Comparison of ENCODE assay signal across 20 mouse cellular contexts in the genomic region with DNA sequence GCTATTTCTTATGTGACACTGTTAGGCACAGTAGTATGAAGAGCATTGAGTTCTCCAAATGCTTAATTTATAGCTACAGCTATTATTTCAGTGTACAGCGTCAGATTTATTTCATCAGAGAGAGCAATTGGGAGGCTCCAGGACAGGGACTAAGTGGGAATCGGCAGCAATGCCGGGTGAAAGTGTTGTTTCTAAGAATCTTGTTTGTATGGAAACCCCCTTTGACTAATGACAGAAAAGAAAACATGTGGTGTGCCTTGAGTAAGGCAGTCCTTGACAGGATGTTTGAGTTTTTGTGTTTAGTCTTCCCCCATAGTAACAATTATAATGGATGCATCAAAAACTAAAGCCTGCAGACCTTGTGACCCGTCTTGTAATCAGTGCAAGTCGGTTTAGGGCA.
"Had no signal": no experiment of that assay in that cellular context is flagged by ENCODE, and none has a peak within 500 bp of the region (broad histone marks: within the 10 kb centered on the region; RNA-seq: fewer than 3 reads in every experiment).

No protein-coding gene starts in this region.

- H3K27me3 ChIP-seq: limb, embryonic 12.5 days; limb, embryonic 15.5 days; midbrain, embryonic 13.5 days; neural tube, embryonic 13.5 days had no signal

- H3K4me3 ChIP-seq: layer of hippocampus, adult 2 months; limb, embryonic 12.5 days; limb, embryonic 15.5 days; megakaryocyte, embryonic 14.5 days; midbrain, embryonic 10.5 days; midbrain, embryonic 13.5 days; myocyte; neural tube, embryonic 13.5 days had no signal

- H3K9ac ChIP-seq: limb, embryonic 12.5 days; limb, embryonic 15.5 days; liver, embryonic 14.5 days; liver, postnatal 0 days; midbrain, embryonic 13.5 days; neural tube, embryonic 13.5 days had no signal

- H3K27ac ChIP-seq: layer of hippocampus, adult 2 months; limb, embryonic 12.5 days; limb, embryonic 15.5 days; liver, embryonic 14.5 days; midbrain, embryonic 10.5 days; midbrain, embryonic 13.5 days; neural tube, embryonic 13.5 days had no signal

- H3K36me3 ChIP-seq: limb, embryonic 12.5 days; limb, embryonic 15.5 days; midbrain, embryonic 10.5 days; midbrain, embryonic 13.5 days; neural tube, embryonic 13.5 days had no signal

- H3K4me1 ChIP-seq: megakaryocyte, embryonic 14.5 days; midbrain, embryonic 10.5 days; midbrain, embryonic 13.5 days had no signal

- H3K9me3 ChIP-seq: limb, embryonic 12.5 days; limb, embryonic 15.5 days; megakaryocyte, embryonic 14.5 days; midbrain, embryonic 10.5 days; midbrain, embryonic 13.5 days; neural tube, embryonic 13.5 days had no signal

- DNase-seq: kidney, adult 11 months; kidney, adult 8-10 months; kidney, postnatal 25 days; layer of hippocampus, adult 9-11 months; liver, postnatal 0 days; retina, postnatal 1 day; right cerebral cortex, postnatal 25 days; spleen, adult 18-20 months; thymus, postnatal 25 days had no signal

- ATAC-seq: liver, postnatal 0 days; midbrain, embryonic 13.5 days; midbrain, embryonic 16.5 days had no signal

- H3K4me2 ChIP-seq: limb, embryonic 12.5 days; limb, embryonic 15.5 days; liver, embryonic 11.5 days; midbrain, embryonic 13.5 days; neural tube, embryonic 13.5 days had no signal
